Mouse (Mus musculus): ENCODE results near the gene Tgfbr3. TPM values are rescaled to one million over a fixed set of nuclear protein-coding genes. Genes with fewer than 3 reads are reported as not detected.

The Tgfbr3 gene
- polyA plus RNA-seq, 1 experiment from 2014 or later, result 10.5 TPM

GRCm38 (mm10) chr5:107287254-107287907 is 2.0 kb downstream of the Tgfbr3 start:
- Histone ChIP-seq H3K4me3 (ENCODE audit: low read depth, low read length) (peak overlapping the region; percentile 87), H3K9me3 (replicated peaks; ENCODE audit: control insufficient read depth, low read length) (no peaks in the 10 kb centered on the region), H3K36me3 (replicated peaks; ENCODE audit: control insufficient read depth, insufficient read depth, low read depth, low read length) (no peaks in the 10 kb centered on the region), H3K4me1 (ENCODE audit: control insufficient read depth, insufficient read depth, low read length) (no peaks in the 10 kb centered on the region), H3K9ac (replicated peaks; ENCODE audit: low read length) (no peak overlapping the region), H3K27me3 (ENCODE audit: control insufficient read depth, insufficient read depth, low read length) (no peaks in the 10 kb centered on the region; the same call in 1 of the 2 replicates), H3K4me2 (ENCODE audit: low read depth, low read length) (no peak overlapping the region; the same call in 1 of the 2 replicates), H3K27ac (replicated peaks; ENCODE audit: low read depth, low read length) (no peak overlapping the region)
- peak; percentile 86 for DNase-seq (ENCODE audit: low spot score)
- no peak for ATAC-seq (replicated peaks; ENCODE audit: insufficient number of reproducible peaks, low FRiP score, low TSS enrichment, low read depth)
- 29% methylated on average over 6 of the region's 6 CpGs for WGBS

DNA sequence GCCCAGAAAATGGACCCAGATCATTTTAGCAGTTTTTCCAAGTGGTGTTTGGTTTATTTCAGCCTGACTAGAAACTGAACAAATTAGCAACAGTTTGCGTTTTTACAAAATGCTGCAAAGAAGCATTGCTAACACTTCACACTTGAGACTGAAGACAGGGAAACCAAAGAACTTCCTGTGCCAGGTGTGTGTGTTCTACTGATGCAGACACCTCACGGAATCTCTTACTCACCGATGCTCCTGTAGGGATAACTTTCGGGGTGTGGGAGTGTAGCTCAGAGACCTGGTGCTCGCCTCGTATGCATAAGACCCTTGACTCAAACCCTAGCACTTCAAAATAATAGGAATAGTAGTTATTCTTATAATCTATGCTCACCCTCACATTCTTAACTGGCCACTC is 3.9 kb downstream of the Tgfbr3 start:
- Histone ChIP-seq H3K4me2 (ENCODE audit: low read depth, low read length) (no peak overlapping the region), H3K36me3 (replicated peaks; ENCODE audit: control insufficient read depth, insufficient read depth, low read depth, low read length) (no peaks in the 10 kb centered on the region), H3K27me3 (ENCODE audit: control insufficient read depth, insufficient read depth, low read length) (no peaks in the 10 kb centered on the region; the same call in 1 of the 2 replicates), H3K9me3 (replicated peaks; ENCODE audit: control insufficient read depth, low read length) (no peaks in the 10 kb centered on the region), H3K9ac (replicated peaks; ENCODE audit: low read length) (no peak overlapping the region), H3K4me1 (ENCODE audit: control insufficient read depth, insufficient read depth, low read length) (no peaks in the 10 kb centered on the region), H3K27ac (replicated peaks; ENCODE audit: low read depth, low read length) (no peak overlapping the region), H3K4me3 (ENCODE audit: low read depth, low read length) (no peak overlapping the region)
- no peak for ATAC-seq (replicated peaks; ENCODE audit: insufficient number of reproducible peaks, low FRiP score, low TSS enrichment, low read depth)
- 83% methylated on average over 6 of the region's 6 CpGs for WGBS
- DNase-seq (ENCODE audit: low spot score), result no peak

GRCm38 (mm10) chr5:107283935-107284524 is 5.4 kb downstream of the Tgfbr3 start:
- DNase-seq (ENCODE audit: low spot score) (no peak), ATAC-seq (replicated peaks; ENCODE audit: insufficient number of reproducible peaks, low FRiP score, low TSS enrichment, low read depth) (no peak)
- no peaks in the 10 kb centered on the region for H3K4me1 ChIP-seq (ENCODE audit: control insufficient read depth, insufficient read depth, low read length)
- H3K9ac ChIP-seq (replicated peaks; ENCODE audit: low read length), result no peak overlapping the region
- H3K4me3 ChIP-seq (ENCODE audit: low read depth, low read length), result no peak overlapping the region
- no peaks in the 10 kb centered on the region for H3K36me3 ChIP-seq (replicated peaks; ENCODE audit: control insufficient read depth, insufficient read depth, low read depth, low read length)
- no peaks in the 10 kb centered on the region for H3K9me3 ChIP-seq (replicated peaks; ENCODE audit: control insufficient read depth, low read length)
- WGBS, result 80% methylated on average over 10 of the region's 10 CpGs
- no peak overlapping the region for H3K4me2 ChIP-seq (ENCODE audit: low read depth, low read length)
- no peaks in the 10 kb centered on the region for H3K27me3 ChIP-seq (ENCODE audit: control insufficient read depth, insufficient read depth, low read length)
- no peak overlapping the region for H3K27ac ChIP-seq (replicated peaks; ENCODE audit: low read depth, low read length)

DNA sequence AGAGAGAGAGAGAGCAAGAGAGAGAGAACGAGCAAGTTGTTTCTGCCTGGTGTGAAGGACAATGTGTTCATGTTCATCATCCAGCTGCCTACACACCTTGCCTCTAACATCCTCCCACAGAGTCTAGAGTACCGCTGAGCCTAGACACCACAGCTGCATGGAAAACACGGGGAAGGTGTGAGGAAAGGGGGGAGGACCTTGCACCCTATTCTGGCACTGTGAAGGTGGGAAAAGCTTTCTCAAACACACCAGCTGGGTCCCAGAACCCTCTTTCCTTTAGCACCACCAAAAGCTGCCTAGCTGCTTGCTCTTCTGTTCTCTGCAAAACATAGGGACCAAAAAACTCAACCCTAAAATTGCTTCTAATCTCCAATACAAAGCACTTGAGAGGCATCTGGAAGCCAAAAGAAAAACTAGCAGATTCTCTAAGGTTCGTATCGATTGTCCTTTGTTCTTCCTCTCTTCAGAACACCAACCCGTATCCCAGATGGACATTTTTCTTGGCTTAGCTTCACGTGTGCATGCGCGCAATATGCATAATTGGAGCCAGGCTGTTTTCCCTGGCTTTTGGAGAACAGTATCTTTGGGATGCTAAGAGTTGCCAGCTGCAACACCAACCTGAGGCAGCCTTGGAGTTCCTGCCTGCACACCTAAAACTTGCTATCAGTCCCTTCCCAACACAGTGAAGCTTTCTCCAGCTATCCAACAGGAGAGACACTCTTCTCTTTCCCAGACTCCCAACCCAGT is 6.7 kb downstream of the Tgfbr3 start:
- Histone ChIP-seq H3K9ac (replicated peaks; ENCODE audit: low read length) (no peak overlapping the region; the same call in 1 of the 2 replicates), H3K36me3 (replicated peaks; ENCODE audit: control insufficient read depth, insufficient read depth, low read depth, low read length) (no peaks in the 10 kb centered on the region), H3K4me1 (ENCODE audit: control insufficient read depth, insufficient read depth, low read length) (no peaks in the 10 kb centered on the region), H3K4me3 (ENCODE audit: low read depth, low read length) (no peak overlapping the region), H3K4me2 (ENCODE audit: low read depth, low read length) (no peak overlapping the region), H3K27ac (replicated peaks; ENCODE audit: low read depth, low read length) (0 out of 2 replicates have a peak overlapping the region, but pooled peaks have one; percentile 28), H3K9me3 (replicated peaks; ENCODE audit: control insufficient read depth, low read length) (no peaks in the 10 kb centered on the region), H3K27me3 (ENCODE audit: control insufficient read depth, insufficient read depth, low read length) (no peaks in the 10 kb centered on the region)
- DNase-seq (ENCODE audit: low spot score) (peak; percentile 68), ATAC-seq (replicated peaks; ENCODE audit: insufficient number of reproducible peaks, low FRiP score, low TSS enrichment, low read depth) (no peak)
- WGBS, result 48% methylated on average over 9 of the region's 9 CpGs

GRCm38 (mm10) chr5:107279263-107279662 is 10.2 kb downstream of the Tgfbr3 start:
- no peak overlapping the region; the same call in 1 of the 2 replicates for H3K9ac ChIP-seq (replicated peaks; ENCODE audit: low read length)
- H3K4me1 ChIP-seq (ENCODE audit: control insufficient read depth, insufficient read depth, low read length), result peaks cover 3% of the 10 kb centered on the region; the same call in 1 of the 2 replicates
- no peak overlapping the region for H3K4me2 ChIP-seq (ENCODE audit: low read depth, low read length)
- DNase-seq (ENCODE audit: low spot score) (no peak), ATAC-seq (replicated peaks; ENCODE audit: insufficient number of reproducible peaks, low FRiP score, low TSS enrichment, low read depth) (no peak)
- WGBS, result 59% methylated on average over 4 of the region's 4 CpGs
- no peak overlapping the region for H3K4me3 ChIP-seq (ENCODE audit: low read depth, low read length)
- H3K36me3 ChIP-seq (replicated peaks; ENCODE audit: control insufficient read depth, insufficient read depth, low read depth, low read length), result no peaks in the 10 kb centered on the region
- no peaks in the 10 kb centered on the region for H3K27me3 ChIP-seq (ENCODE audit: control insufficient read depth, insufficient read depth, low read length)
- no peak overlapping the region; the same call in 1 of the 2 replicates for H3K27ac ChIP-seq (replicated peaks; ENCODE audit: low read depth, low read length)
- no peaks in the 10 kb centered on the region for H3K9me3 ChIP-seq (replicated peaks; ENCODE audit: control insufficient read depth, low read length)

- no peak overlapping the region for H3K4me2 ChIP-seq (ENCODE audit: low read depth, low read length)
- no peaks in the 10 kb centered on the region for H3K36me3 ChIP-seq (replicated peaks; ENCODE audit: control insufficient read depth, insufficient read depth, low read depth, low read length)
- no peak overlapping the region for H3K4me3 ChIP-seq (ENCODE audit: low read depth, low read length)
- ATAC-seq (replicated peaks; ENCODE audit: insufficient number of reproducible peaks, low FRiP score, low TSS enrichment, low read depth) (no peak), DNase-seq (ENCODE audit: low spot score) (peak; percentile 45)
- H3K4me1 ChIP-seq (ENCODE audit: control insufficient read depth, insufficient read depth, low read length), result peaks cover 5% of the 10 kb centered on the region; the same call in 1 of the 2 replicates
- no peak overlapping the region for H3K27ac ChIP-seq (replicated peaks; ENCODE audit: low read depth, low read length)
- no peaks in the 10 kb centered on the region for H3K9me3 ChIP-seq (replicated peaks; ENCODE audit: control insufficient read depth, low read length)
- no peak overlapping the region for H3K9ac ChIP-seq (replicated peaks; ENCODE audit: low read length)
- no peaks in the 10 kb centered on the region for H3K27me3 ChIP-seq (ENCODE audit: control insufficient read depth, insufficient read depth, low read length)
- 47% methylated on average over 3 of the region's 3 CpGs for WGBS
Measured at GRCm38 (mm10) chr5:107276186-107276585, 13.2 kb downstream of the Tgfbr3 start.

DNA sequence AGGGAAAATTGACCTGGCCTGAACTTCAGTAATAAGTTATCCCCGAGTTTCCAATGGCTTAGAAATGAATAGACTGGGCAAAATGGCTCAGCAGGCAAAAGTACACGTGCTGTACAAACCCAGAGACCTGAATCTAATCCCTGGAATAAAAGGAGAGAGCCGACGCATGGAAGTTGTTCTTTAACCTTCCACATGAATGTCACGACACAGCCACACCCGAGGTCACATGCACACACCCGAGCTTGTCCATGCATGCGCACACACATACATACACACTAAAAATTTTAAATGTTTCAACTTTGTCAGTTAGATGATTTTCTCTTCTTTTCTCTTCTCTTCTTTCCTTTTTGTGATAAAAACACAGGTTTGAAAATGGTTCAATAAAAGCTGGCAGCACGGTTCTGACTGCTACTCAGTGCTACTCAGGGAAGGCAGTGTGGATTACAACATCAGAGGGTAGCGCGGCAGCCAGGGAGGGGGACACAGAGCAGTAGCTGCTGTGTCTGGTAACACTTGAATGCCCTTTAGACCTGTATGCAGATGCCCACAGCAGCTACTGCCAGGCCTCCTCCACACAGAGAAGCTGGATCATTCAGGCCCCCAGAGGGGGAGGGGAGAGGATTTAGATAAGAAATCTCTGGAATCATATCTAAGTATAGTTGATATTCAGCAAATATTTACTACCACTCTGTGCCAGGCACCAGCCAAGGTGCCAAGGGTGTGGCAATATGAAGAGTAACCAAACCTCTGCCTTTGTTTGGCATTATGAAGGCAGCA is 17.0 kb downstream of the Tgfbr3 start:
- Histone ChIP-seq H3K9me3 (replicated peaks; ENCODE audit: control insufficient read depth, low read length) (no peaks in the 10 kb centered on the region), H3K27me3 (ENCODE audit: control insufficient read depth, insufficient read depth, low read length) (no peaks in the 10 kb centered on the region), H3K4me3 (ENCODE audit: low read depth, low read length) (no peak overlapping the region), H3K4me2 (ENCODE audit: low read depth, low read length) (no peak overlapping the region), H3K27ac (replicated peaks; ENCODE audit: low read depth, low read length) (no peak overlapping the region), H3K4me1 (ENCODE audit: control insufficient read depth, insufficient read depth, low read length) (peaks cover 5% of the 10 kb centered on the region; the same call in 1 of the 2 replicates), H3K9ac (replicated peaks; ENCODE audit: low read length) (no peak overlapping the region), H3K36me3 (replicated peaks; ENCODE audit: control insufficient read depth, insufficient read depth, low read depth, low read length) (no peaks in the 10 kb centered on the region)
- DNase-seq (ENCODE audit: low spot score) (no peak), ATAC-seq (replicated peaks; ENCODE audit: insufficient number of reproducible peaks, low FRiP score, low TSS enrichment, low read depth) (no peak)
- WGBS, result 55% methylated on average over 11 of the region's 11 CpGs

Data from embryonic facial prominence, embryonic 11.5 days (tissue).